Mouse (Mus musculus): ENCODE measurements around the gene Per2.
A peak's percentile ranks its signal among the peaks of the same experiment; 100 is the strongest.

Per2 gene

DNA sequence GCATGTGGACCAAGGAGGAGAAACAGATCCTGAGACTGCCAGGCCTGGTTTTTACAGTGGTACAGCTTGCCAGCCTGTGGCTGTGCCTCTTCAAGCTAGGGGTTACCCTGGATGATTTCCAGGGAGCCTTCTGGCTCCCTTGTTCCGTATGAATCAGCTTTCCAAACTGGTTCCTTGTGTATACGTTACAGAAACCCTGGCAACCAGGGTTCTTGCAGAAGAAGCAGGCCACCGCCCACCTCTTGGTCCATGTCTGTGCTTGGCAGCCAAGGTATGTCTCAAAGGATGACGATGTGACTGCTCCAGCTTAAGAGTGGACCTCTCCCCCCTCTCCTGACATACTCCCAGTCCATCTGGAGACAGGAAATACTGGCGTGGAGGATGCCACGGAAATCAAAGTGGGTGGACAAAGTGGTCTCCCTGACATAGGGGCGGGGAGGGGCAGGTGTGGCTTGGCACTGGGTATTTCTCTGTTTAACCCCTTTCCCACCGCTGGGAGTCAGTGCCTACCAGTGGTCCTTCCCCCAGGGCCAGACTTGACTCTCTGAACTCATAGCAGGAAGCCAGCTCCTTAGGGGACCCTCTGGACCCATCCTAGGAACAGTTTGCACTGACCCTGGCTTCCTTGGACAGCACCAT, 782 bp downstream of the Per2 start:
- DNase-seq = no peak

DNA sequence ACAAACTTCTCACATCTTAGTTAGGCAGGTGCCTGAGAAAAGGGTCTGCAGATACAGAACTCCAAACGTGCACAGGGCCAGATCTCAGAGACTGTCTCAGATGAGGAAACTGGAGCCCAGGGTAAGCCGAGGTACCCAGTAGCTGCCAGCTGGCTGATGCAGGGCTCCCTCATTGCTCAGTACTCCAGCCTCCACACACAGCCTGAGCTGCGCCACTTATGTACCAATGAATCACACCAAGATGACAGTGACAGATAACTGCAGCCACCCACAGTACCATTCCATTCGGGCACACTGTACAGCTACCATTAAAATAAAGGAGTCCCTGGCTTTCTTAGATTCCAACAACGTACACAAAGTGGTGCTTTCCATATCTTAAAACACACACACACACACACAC, 1.4 kb downstream of the Per2 start:
- no peak for DNase-seq

DNA sequence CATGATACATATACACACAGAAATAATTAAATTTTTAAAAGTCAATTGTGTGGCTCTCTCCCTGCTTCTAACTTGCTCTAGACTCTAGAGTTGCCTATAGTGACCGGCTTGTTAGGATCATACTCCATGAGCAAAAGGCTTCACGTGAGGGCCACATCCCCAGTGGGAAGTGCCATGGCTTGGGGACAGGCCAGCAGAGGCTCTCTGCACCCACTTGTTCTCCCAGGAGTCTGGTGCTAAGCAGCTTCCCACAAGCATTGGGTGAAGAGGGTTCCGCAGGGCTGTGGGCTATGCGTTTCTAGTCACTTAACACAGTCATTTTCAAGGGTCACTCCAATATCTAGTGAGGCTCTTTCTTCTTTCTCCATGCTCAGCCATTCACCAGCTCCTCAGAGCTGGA, 2.0 kb downstream of the Per2 start:
- no peak for DNase-seq

DNA sequence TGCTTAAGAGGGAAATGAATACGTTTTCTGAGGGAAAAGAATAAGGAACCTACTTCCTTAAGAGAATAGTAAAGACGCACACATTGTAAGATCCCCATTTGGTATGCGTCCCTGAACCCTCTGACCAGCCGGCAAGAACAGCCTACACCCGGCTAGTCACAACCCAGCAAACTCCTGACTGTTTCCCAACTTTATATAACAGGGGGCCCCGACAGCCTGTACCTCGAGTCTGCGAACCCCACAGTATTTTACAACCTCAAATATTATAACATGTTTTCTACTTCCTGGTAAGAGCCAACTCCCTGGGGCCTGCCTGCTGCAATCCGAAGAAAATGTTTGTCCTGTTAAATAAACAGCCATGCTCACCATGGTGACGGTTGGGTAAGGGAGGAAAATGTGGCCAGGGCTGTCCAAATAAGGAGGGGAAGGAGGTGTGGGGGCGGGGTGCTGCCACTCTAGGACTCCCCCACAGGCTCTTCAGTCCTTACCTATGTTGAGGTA, 2.8 kb downstream of the Per2 start:
- peak; percentile 57 for DNase-seq

DNA sequence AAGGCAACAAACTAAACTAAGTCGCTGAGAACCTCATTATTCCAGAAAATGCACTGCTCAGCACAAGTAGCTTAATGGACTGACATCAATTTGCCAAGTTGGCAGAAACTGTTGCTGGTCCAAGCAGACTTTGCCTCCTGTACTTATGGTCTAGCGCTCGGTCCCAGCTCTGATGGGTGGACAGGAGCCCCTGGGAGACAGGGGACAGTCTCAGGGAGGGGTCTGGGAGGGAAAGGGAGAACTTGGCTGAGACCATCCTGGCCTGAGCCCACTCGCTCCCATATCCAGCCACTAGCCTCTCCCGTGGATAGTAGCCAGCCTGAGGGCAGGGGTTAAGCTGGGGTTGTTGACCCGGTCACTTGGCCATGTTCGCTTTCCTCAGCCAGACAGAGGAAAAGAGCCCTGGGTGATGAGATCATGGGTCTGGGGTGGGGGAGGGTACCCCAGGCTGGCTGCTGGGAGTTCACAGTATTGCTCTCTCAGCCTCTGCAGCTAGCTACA, 3.4 kb downstream of the Per2 start:
- DNase-seq = peak; percentile 62

DNA sequence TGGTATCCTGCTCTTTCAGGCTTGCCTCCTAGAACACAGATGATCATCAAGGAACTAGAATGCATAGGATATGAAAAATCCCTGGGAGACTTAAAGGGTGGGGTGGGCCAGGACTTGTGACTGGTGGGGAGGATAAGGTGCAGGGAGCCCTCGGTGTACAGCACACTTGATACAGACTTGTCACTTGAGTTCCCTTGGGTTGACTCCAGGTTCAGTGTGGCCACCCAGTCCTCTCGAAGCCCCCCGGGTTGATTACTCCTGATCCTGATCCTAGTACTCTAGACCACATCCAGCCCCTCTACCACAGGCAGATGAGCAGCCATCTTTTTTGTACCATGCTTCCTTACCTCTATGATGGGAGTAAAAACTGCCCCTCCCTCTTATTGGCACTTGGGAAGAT, 4.2 kb downstream of the Per2 start:
- no peak for DNase-seq

DNA sequence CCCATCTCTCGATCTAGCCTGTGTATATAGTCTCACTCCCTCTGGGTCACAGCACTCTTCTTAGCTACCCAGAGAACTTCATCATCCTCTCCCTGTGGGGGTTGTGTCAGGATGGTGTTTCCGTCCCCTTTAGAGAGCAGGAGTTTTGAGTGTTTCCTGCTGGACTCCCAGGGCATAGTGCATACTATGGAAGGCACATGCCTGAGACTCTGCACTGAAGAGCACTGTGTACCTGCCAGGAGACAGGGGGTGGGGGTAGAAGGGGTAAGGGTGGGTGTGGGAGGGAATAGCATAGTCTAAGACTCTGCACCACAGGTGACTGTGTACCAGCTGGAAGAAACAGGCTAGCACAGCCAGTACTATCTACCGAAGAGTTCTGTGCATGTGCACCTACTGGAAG, 4.8 kb downstream of the Per2 start:
- DNase-seq = no peak

DNA sequence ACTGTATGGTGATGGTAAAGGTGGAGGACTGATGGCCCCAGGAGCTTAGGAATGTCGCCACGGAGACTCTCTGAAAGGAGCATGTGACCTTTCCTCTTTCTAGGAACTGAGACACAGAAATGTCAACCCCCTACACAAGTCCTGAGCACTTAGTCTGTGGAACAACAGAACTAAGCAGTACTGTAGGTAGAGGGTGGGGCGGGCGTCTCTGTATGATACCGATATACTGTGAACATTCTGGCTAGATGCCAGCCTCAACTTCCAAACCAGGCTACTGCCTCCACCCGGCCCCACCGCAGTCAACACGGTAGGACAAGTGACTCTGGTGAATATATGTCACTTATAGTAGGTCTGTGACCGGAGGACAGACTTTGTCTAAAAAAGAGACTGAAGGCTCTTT, 5.2 kb downstream of the Per2 start:
- peak; percentile 47 for DNase-seq

DNA sequence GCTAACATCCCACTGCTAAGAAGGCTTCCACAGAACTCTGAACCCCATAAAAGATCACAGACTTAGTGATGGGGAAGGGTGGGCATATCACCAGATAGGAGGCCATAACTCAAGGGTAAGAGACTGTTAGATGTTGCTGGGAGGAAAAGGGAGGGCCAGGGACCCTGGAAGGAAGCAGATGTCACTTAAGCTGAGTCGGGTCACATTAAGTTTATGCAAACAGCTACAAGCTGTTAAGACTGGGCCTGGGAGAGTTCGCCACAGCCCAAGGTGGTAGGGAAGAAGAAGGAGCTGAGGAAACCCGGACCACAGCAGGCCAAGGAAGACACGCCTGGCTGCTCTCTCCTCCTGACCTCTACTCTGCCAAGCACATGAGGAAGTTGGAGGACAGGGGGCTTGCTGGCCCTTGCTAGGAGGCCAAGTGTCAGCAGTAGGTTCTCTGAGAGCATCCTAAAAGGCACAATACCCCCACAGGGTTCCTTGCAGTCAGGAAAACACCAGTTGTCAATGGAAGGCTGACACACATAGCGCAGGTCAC, 7.5 kb downstream of the Per2 start:
- DNase-seq = no peak

DNA sequence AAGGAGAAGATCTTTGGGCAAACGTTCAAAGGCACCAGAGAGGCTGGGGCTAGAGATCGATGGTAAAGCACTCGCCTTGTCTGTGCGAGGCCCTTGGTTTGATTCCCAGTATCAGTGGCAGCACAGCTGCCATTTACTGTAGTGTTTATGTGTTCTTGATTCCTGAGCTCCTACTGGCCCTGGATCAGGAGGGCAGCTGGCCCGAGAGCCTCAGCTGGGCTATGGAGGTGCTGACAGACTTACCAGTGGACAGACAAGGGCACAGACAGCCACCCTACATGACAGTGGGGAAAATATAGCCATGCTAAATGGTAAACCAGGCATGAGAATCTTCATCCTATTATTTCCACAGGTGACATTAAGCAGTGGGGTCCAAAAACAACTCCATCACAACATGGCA, 8.3 kb downstream of the Per2 start:
- DNase-seq = no peak

DNA sequence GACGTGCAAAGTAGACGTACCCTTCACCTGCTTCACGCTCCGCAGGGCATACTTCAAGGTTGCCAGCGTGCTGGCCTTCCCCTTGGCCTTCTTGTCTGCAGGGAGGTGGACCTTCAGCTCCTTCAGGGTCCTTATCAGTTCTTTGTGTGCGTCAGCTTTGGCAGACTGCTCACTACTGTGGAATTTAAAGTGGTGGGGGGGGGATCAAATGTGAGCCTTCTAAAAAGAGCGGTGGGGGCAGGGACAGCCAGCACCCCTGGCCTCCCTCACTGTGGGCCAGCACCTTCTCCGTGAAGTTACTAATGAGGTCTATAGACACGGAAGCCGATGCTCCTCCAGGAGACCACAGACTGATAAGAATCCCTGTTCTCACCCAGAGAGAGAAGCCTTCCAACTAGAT, 10.4 kb downstream of the Per2 start:
- no peak for DNase-seq

DNA sequence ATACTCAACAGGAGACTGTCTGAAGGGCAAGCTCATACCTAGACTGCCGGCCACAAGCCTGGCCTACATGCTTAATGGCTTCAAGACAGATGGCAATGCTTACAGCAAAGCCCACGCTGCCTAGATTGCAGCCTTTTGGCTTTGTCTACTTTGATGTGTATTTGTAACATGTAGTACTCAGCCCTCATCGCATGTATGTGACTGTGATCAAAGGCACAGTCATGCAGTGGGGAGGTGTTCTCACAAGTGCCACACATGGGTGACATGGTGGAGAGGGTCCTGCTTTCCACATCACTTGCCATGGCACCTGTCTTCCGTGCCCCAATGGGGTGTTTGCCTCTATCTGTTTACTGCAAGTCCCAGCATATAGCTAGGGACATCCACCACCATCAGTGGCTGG, 12.6 kb downstream of the Per2 start:
- DNase-seq = no peak

DNA sequence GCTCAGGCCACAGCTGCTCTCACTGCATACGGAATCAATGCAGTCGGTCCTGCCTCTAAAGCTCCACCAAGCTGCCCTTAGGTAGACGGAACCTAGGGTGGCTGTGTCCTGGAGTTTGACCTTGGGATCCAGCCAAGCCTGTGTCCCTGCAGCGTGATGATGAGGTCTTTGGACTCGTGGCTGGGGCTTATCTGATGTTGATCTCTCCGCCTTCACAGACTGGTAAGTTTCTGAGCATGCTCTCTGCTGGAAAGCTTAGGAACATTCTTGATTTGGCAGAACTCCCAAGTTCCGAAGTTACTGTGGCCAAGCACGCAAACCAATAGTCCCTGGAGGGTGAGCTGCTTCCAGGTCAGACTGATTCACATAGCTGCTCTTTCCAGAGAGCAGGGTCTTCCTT, 13.1 kb downstream of the Per2 start:
- DNase-seq = peak; percentile 56

DNA sequence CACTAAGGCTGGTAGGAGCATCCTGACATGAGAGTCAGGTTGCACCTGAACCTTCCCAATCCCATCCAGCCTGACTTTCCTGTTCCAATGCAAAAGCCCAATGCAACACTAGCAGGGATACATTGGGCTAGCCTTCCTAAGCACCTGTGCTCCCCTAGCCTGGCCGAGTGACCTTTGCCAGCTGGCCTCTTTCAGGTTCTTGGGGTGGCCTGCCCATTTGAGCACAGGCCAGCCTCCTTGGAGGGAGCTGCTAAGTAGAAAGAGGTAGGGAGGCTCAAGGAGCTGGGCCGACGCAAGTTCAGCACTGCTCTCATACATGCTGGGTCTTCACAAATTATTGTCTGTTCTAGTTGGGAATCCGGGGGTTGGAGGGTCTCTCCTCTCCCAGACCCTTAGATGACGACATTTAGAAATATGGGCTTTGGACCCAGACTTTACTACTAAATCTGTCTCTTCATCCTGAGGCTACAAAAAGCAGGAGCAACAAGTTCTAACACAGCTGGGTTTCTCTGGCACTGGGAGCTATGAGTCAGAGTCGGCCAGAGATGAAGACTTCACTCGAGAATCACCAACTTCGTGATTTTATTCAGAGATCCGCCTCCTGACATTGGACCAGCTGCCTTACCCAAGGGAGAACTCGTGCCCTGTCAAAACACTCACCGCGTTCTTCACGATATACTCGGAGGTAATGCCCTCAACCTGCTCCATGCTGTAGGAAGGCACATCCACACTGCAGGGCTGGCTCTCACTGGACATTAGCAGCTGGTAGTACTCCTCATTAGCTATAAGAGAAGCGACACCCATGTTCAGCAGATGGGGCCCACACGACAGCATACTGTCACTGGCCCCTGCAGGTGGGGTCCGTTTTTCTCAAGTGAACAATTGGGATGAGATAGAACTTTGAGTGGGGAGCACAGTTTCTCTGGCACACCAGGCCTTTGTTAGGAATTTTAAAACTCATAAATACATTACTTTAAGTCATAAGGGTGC, 14.0 kb downstream of the Per2 start:
- no peak for DNase-seq

DNA sequence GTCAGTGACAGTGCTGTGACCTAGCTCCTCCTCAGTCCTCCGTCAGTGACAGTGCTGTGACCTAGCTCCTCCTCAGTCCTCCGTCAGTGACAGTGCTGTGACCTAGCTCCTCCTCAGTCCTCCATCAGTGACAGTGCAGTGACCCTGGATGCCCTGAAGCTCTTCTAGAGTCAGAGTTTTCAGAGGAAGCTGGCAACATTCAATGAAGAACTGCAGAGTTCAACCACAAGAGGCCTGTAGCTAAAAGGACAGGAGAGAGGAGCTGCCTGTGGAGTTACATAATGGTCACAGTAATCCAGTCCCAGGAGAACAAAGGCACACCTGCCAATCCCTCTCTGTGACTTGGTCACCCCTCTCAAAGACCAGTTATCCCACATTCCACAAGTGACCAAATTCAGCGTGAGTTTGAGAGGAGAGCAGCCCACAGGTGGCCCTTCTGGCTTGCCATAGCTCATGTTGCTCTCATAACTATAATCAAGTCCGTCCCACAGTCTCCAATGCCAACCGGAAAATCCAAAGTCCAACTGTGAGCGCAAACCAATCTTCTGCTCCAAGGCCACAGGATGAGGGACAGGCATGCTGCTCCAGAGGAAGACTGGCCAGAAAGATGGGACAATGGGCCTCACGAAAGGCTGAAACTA, 16.7 kb downstream of the Per2 start:
- DNase-seq = no peak

DNA sequence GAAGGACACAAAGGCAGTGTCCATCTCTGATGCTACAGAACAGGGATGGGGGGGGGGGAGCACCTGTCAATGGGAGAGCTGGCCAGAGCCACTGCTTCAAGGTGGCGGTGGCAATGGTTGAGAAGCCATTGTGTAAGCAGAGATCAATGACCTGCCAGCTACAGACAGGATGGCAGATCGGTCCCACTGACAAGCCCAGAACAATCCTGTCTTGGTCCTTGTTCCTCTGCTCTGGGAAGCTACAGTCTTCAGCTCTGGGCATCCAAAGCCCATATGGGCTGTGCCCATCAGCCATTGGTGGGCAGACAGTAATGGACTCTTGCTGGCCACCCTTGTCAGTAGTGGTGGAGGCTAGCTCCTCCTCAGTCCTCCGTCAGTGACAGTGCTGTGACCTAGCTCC, 17.3 kb downstream of the Per2 start:
- no peak for DNase-seq

DNA sequence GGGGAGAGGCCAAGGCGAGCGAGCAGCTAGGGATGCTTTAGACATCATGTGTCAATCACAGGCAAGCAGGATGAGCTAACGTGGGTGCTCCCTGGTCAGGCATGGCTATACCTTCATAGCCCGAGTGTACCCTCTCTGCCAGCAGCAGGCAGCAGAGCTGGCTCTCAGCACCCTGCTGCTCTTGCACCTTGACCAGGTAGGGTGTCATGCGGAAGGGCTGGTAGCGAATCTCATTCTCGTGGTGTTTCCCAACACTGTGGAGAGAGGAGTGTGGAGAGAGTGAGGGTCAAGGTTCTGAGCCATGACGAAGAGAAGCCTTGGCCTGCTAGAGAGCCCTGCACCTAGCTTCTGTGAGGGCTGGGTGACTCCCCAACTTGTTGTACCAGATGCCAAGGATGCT, 19.3 kb downstream of the Per2 start:
- DNase-seq = no peak

DNA sequence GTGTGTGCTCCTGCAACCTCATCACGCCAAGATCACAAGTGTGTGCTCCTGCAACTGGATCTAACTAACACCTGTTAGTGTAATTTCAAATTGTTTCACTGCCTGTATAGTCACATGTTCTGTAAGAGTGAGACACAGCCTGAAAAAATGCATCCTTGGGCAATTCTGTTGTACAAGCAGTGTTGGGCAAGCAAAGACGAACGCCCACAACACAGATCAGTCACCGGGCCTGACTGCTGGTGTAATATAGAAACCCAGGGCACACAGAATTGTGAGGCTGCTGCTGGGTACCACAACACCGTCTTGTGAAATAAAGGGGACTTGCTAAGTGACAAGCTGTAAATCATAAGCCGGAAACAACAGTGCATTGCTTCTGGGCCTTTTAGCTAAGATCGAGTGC, 21.6 kb downstream of the Per2 start:
- DNase-seq = no peak

DNA sequence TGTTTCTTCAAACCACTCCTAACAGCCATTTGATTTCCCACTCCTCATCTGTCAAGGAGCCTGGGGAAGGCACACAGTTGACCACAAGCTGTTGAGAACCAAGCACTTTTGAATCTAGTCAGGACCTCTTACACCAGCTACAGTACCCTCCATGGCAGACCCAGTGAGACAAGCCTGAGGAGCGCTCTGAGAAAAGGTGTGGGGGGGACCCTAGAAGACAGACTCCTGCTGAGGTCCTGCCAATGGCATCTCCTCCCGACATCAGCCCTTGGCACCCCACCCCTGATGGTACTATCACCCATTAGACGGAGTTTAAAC, 22.1 kb downstream of the Per2 start:
- DNase-seq = no peak

DNA sequence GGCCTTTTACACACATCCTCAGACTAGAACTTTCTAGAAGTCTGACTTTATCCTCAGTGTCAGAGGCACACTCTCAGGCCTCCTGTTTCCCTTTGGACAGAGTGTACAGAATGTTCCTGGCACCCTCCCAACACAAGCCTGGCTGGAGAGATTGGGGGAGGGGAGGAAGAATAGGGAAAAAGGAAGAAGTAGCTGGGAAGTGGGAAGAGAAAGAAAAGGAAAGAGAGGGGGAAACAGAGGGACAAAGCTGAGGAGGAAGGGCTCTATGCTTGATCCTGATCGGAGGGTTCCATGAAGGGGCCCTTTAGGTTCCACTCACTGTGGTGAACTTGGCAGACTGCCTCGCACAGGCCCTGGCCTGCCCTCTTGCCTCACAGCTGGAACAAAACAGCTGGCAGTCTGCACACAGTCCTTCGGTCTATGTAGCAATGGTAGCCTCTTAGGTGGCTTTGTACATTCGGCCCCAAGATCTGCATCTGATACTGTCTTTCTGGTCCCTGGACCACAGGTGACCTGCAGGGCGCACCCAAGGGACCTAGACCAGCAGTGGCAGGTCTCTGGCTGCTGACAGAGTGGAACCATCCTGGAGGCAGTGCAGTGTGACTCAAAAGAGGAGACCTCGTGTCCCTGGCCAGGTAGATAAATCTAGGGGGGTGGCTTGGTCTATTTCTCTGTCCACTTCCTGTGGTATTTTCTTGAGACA, 22.6 kb downstream of the Per2 start:
- DNase-seq = no peak

DNA sequence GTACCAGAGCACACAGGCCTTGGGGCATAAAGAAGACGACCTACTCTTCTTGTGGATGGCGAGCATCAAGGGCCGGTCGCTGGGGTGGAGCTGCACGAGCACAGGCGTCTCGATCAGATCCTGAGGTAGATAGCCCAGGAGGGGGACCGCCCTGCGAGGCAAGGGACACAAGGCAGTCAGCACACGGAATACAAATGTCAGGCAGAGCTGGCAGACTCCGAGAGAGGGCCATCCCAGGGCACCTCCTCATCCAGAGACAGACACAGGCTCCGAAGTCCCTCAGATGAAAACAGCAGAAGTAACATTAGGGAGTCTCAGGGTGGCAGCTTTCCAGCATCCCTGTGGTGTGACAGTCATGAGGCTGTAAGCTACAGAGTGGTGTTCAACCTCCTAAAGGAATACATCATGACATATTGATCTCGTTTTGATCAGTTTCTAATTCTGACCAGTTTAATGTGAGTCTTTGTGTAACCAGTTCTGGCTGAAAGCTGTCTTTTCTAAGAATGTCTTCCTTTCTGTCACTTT, 23.5 kb downstream of the Per2 start:
- no peak for DNase-seq

DNA sequence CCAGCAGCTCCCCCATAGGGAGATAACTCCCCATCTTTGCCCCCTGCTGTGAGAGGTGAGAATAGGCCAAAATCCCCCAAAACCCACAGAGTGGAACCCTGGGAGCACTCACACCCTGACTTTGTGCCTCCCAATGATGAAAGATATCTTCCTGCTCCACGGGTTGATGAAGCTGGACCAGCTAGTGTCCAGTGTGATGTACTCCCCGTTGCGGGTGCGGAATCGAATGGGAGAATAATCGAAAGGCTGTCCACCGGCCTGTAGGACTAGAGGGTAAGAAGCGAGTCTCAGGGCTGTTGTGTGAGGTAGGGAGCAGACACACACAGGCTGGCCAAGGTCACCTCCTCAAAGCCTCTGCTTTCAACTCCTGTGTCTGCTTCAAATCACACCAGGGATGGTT, 24.2 kb downstream of the Per2 start:
- no peak for DNase-seq

DNA sequence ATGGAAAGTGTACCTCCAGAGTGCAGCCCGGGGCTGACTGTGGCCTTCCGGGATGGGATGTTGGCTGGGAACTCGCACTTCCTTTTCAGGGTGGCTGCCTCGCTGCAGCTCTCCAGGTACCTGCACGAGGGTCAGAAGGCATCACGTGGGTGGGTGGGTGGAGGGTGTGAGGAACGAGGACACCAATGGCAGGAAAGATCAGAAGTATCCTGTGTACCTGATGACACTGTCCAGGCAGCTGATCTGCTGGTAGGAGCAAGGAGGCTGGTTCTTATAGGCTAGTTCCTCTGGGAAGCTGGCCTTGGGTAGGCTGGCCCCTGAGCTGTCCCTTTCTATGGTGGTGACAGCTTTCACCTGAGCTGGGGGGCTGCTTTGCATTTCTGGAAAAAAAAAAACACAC, 28.4 kb downstream of the Per2 start:
- no peak for DNase-seq
